Mouse (Mus musculus) forelimb bud, embryonic 11.5 days (tissue): Measurements from ENCODE around the gene Gm26620.

Source experiments
- DNase-seq: peaks from one replicate; pipeline ENCODE4 v3.0.0-alpha.2; 2012; ENCODE audit warnings: low read depth, low spot score

The Gm26620 gene

DNA sequence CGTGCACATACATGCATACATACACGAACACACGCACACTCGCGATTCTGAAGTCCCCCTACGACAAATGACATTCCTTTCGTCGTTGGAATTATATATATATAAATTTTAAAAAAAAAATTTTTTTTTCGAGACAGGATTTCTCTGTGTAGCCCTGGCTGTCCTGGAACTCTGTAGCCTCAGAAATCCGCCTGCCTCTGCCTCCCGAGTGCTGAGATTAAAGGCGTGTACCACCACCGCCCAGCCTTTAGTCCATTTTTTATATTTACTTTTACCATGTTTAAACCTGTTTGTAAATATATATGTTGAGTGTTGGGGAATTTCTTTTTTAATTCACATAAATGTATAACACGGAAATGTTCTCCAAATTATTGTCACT is 16.0 kb upstream of the Gm26620 start:
- DNase-seq = no peak

DNA sequence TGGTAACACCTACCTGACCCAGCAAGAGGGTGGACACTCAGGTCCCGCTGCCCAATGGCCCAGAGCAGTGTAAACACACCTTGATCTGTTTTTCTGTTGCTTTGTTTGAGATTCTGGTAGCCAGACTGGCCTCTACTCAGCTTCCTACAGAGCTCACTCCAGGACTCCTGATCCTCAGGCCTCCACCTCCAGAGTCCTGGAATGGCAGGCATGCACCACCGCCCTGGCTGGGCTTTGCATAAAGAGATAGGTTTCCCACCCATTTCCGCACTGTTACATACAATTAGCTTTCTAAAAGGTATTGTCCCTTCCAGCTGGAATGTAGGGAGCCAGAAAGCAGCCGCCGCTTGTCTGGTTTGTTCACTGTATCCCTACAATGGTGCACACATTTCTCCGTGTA is 13.5 kb upstream of the Gm26620 start:
- no peak for DNase-seq

DNA sequence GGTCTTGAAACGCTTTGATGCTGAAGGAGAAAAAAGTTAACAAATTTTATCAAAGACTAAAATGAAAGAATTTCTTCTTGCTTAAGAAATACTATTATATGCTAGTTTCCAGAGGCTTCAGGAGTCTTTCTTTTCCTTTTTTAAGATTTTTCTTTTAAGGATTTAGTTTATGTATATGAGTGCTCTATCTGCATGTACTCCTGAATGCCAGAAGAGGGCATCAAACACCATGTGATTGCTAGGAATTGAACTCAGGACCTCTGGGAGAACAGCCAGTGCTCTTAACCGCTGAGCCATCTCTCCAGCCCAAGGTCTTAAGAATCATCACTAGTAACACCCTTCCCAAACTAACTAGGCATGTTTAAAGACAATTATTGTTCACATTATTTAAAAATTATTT is 12.9 kb upstream of the Gm26620 start:
- DNase-seq = no peak

- DNase-seq = no peak
These were observed 9.2 kb upstream of the Gm26620 start for GRCm38 (mm10) chr1:170875676-170876075.

GRCm38 (mm10) chr1:170876906-170877305 is 8.0 kb upstream of the Gm26620 start:
- no peak for DNase-seq

- DNase-seq = no peak
These were observed 1.9 kb upstream of the Gm26620 start for GRCm38 (mm10) chr1:170882915-170883485.

DNA sequence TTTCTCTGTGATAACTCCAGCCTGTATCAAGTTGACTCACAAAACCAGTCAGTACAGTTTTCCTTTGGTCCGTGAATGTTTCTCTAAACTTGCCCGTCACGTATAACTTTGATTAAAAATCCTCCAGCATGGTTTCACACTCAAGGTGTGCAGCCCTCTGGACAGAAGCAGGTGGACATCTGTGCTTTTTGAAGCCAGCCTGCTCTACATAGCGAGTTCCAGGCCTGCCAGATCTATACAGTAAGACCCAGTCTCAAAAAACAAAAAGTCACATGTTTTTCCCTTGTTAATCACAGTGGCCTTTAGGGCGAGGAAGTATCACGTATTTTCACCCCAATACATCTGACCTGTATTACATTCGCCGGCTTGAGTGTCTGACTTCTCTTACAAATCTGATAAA is 475 bp upstream of the Gm26620 start:
- no peak for DNase-seq

DNA sequence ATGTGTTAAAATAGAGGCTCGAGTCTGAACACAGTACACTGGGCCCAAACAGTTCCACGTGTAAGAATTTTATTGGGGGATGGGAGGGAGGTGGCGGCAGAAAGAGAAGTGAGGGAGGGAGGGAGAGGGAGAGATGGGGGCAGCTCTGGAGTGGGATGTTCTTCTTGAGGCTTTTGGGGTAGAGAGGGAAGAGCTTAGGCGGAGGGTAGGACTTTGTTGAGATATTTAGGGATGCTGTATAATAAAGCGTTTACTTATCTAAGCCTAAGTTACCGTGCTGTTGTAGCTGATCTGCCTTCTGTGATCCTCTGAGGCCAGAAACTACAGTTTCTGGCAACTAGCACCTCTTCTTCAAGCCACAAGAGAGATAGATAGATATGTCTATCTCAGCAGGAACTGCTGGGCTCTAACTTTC is 1.2 kb downstream of the Gm26620 start:
- no peak for DNase-seq

DNA sequence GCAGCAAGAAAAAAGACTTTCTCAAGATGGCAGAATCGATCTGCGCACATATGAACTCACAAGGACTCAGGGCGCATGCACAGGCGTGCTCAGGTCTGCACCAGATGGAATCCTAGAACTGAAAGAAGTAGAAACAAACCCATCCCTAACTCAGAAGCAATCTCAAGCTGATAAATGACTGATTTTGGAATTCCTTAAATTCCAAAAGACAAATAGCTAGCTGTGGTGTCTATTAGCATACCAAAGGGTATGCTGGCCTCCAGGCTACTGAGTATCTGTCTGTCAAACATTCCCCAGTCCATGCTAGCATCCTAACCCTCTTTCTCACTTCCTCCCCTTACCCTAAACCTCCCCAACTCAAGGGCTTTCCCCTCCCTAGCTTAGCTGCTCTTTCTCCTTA is 4.4 kb downstream of the Gm26620 start:
- no peak for DNase-seq

- DNase-seq = no peak
These were observed 6.8 kb downstream of the Gm26620 start for GRCm38 (mm10) chr1:170891646-170892045.

GRCm38 (mm10) chr1:170892279-170892678 is 7.4 kb downstream of the Gm26620 start:
- DNase-seq = no peak

DNA sequence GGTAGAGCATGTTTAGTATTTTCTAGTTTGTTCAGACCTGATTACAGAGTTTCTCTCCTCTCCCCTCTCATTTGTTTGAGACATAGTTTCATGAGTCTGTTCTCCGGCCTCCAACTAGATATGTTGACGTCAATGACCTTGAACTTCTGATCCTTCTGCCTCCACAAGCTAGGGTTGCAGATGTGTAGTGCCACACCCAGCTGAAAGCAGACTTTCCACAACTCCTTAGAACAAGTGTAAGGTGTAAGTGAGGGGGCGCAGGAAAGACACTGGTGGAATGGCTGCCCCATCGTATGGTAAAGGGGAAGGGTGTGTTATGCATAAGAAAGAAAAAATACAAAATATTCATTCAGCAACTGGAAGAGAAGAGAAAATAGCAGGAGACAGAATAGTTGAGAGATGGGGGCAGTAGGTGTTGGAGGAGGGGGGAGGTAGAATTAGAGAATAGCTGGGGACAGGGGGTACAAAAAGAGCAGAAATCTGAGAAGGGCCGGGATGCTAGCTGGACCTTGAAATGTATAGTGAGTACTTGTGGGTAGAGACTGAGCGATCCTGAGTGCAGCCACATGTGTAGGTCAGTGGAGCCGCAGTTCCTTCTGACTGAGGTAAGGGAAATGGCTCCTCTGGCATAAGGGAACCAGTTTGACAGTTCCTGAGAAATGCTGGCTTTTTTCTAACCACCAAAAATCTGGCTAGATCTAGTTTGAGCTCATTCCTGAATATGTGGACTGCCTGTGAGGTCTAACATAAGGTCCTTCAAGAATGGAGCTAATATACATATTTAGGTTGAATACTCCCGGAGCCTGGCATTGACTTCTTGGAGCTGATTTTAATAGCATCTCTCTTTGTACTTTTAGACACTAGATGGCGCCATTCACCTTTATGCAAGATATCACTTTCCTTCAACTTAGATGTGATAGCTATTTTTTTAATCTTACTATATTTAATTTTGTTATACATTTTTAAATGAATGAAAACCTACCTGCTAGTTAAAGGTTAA is 10.0 kb downstream of the Gm26620 start:
- peak; percentile 64 for DNase-seq

- no peak for DNase-seq
These were observed 11.9 kb downstream of the Gm26620 start for GRCm38 (mm10) chr1:170896651-170897281.

DNA sequence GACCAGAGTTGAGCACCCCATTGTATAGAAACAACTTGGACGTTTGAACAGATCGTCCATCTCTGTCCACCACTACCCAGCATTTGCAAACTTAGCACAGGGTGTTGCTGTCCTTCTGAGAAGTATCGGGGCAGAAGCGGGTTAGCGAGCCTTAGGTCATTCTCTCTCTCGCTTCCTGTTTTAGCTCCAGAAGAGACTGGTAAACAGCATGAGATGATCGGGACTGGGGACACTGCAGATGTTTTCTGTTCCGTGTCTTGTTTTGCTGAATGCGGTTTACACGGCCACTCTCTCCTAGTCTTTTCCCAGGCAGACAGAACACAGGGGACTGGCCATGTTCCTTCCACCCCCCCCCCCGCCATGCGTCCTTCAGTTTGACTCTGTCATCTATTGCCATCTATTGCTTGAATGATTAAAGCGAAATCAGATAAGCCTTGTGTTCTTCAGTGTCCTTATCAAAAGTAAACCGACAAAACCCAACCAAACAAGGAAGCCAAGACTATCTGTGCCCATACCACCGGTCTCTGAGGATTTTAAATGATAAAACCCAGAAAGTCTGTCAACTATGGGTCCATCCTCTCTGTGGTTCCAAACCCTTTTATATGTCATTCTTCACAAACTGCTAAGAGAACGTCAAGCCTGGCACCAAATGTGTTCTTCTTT is 13.7 kb downstream of the Gm26620 start:
- no peak for DNase-seq

DNA sequence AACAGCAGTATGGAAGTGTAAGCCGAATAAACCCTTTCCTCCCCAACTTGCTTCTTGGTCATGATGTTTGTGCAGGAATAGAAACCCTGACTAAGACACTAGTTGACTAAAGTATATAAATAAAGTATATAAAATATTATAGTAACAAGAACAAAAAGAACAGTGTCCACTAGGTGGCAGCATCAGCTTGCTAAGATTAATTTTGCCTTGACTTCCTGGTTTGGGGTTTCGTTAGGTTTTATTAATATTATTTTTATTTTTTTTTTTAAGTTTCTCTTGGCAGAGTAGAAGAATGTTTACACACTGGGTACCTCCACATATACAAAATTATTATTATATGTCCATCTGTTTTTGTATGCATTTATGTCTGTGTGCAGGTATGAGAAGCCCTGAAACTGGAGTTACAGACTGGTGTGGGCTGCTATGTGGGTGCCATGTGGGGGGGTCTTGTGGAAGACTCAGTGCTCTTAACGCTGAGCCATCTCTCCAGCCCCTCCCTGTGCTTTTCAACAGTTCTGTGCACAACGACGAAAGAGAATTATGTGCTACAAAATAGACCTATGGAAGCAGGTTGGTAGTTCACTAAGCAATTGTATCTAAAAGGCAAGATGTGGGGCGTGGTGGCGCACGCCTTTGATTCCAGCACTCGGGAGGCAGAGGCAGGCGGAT is 16.1 kb downstream of the Gm26620 start:
- peak; percentile 65 for DNase-seq

GRCm38 (mm10) chr1:170901536-170902238 is 16.8 kb downstream of the Gm26620 start:
- peak; percentile 88 for DNase-seq

- no peak for DNase-seq
These were observed 18.6 kb downstream of the Gm26620 start for GRCm38 (mm10) chr1:170903485-170903884.

- no peak for DNase-seq
These were observed 22.2 kb downstream of the Gm26620 start for GRCm38 (mm10) chr1:170907111-170907455.

DNA sequence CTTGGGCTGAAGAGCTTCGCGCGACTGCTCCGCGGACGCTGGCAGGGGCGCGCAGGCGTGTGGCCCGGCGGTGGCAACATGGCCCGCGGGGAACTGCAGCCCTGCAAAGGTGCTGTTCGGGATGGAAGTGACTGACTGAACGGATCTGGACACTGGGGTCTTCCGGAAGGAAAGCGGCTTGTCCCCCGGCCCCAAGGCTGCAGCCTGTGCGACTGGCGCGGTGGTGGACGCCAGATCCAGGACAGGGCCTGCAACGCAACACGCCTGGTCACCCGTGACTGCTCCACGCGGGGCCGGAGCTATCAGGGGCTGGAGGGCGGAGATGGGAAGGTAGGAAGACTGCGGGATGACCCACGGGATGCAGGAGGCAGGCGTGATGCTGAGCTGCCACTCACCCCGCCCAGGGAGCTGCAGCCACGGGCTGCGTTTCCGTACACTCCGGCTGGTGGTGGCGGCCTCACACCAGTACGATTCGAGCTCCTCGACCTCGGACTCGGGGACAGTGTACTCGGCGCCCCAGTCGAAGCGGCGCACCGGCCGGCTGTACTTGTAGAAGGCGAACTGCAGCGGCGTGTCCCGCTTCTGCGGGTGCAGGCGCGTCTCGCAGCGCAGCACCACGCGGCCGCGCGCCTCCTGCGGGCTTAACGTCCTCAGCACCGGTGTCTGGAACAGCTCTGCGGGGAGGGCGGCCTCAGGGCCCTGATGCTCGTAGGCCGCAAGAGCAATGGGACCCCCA is 22.8 kb downstream of the Gm26620 start:
- DNase-seq = peak; percentile 30

GRCm38 (mm10) chr1:170908341-170908740 is 23.5 kb downstream of the Gm26620 start:
- DNase-seq = no peak
